Mouse (Mus musculus): ENCODE results near the gene Jak3.
A peak's percentile ranks its signal among the peaks of the same experiment; 100 is the strongest.

The Jak3 gene

GRCm38 (mm10) chr8:71665331-71666130 is 10.6 kb upstream of the Jak3 start:
- peak; percentile 69 for DNase-seq (ENCODE audit: low spot score)

- no peak for DNase-seq (ENCODE audit: low spot score)
Observed at GRCm38 (mm10) chr8:71666855-71667254, 9.2 kb upstream of the Jak3 start.

- no peak for DNase-seq (ENCODE audit: low spot score)
Observed at GRCm38 (mm10) chr8:71667256-71667655, 8.8 kb upstream of the Jak3 start.

- no peak for DNase-seq (ENCODE audit: low spot score)
Observed at GRCm38 (mm10) chr8:71668220-71668975, 7.7 kb upstream of the Jak3 start.

- DNase-seq (ENCODE audit: low spot score): no peak
Observed at GRCm38 (mm10) chr8:71670198-71670597, 5.9 kb upstream of the Jak3 start.

- no peak for DNase-seq (ENCODE audit: low spot score)
Observed at GRCm38 (mm10) chr8:71670621-71671548, 5.2 kb upstream of the Jak3 start.

- peak; percentile 90 for DNase-seq (ENCODE audit: low spot score)
Observed at GRCm38 (mm10) chr8:71671549-71671965, 4.5 kb upstream of the Jak3 start, which contains the start of gene Unc13a. Unc13a (minus strand) TSS chr8:71671757.

GRCm38 (mm10) chr8:71672168-71672735 is 3.8 kb upstream of the Jak3 start:
- DNase-seq (ENCODE audit: low spot score): no peak

- DNase-seq (ENCODE audit: low spot score): no peak
Observed at GRCm38 (mm10) chr8:71674071-71674470, 2.0 kb upstream of the Jak3 start.

- no peak for DNase-seq (ENCODE audit: low spot score)
Observed at GRCm38 (mm10) chr8:71675456-71676019, 558 bp upstream of the Jak3 start.

GRCm38 (mm10) chr8:71676803-71677202 is 707 bp downstream of the Jak3 start:
- no peak for DNase-seq (ENCODE audit: low spot score)

- no peak for DNase-seq (ENCODE audit: low spot score)
Observed at GRCm38 (mm10) chr8:71677555-71677954, 1.5 kb downstream of the Jak3 start.

- DNase-seq (ENCODE audit: low spot score): no peak
Observed at GRCm38 (mm10) chr8:71678216-71678615, 2.1 kb downstream of the Jak3 start.

GRCm38 (mm10) chr8:71679116-71679515 is 3.0 kb downstream of the Jak3 start:
- DNase-seq (ENCODE audit: low spot score): no peak

GRCm38 (mm10) chr8:71679550-71680168 is 3.6 kb downstream of the Jak3 start:
- DNase-seq (ENCODE audit: low spot score): no peak

- no peak for DNase-seq (ENCODE audit: low spot score)
Observed at GRCm38 (mm10) chr8:71680471-71680870, 4.4 kb downstream of the Jak3 start.

- no peak for DNase-seq (ENCODE audit: low spot score)
Observed at GRCm38 (mm10) chr8:71681369-71681915, 5.3 kb downstream of the Jak3 start.

GRCm38 (mm10) chr8:71682832-71683231 is 6.7 kb downstream of the Jak3 start:
- no peak for DNase-seq (ENCODE audit: low spot score)

GRCm38 (mm10) chr8:71684701-71685100 is 8.6 kb downstream of the Jak3 start:
- DNase-seq (ENCODE audit: low spot score): no peak

- no peak for DNase-seq (ENCODE audit: low spot score)
Observed at GRCm38 (mm10) chr8:71685573-71685972, 9.5 kb downstream of the Jak3 start.

Data from urinary bladder, postnatal 14 days (tissue).